Mouse (Mus musculus) hindbrain, embryonic 11.5 days (tissue): ENCODE data around the gene Ffar3. TPM values are rescaled to one million over a fixed set of nuclear protein-coding genes. Genes with fewer than 3 reads are reported as not detected.

Experiments
- ATAC-seq: fragments of 200-750 bp; cut with Nextera tagmentation; 2 replicates; pipeline ENCODE4 v1.8.0; 2017; ENCODE audit warnings: mild to moderate bottlenecking, moderate TSS enrichment, moderate library complexity; ENCODE audit not compliant: low FRiP score
- DNase-seq: peaks from one replicate; pipeline ENCODE4 v3.0.0-alpha.2; 2015; ENCODE audit warnings: low spot score
- H3K27ac ChIP-seq: fragments of 300-500 bp; sonication (generic); 2 replicates; pipeline ENCODE4 v1.5.1; 2014; ENCODE audit warnings: mild to moderate bottlenecking, low read depth, low read length
- H3K27me3 ChIP-seq: fragments of 300-500 bp; sonication (generic); 2 replicates; pipeline ENCODE4 v1.6.1; 2014; ENCODE audit warnings: mild to moderate bottlenecking, low read length, moderate library complexity, mixed read lengths; ENCODE audit not compliant: control insufficient read depth, insufficient read depth
- H3K36me3 ChIP-seq: fragments of 300-500 bp; sonication (generic); 2 replicates; pipeline ENCODE4 v1.6.1; 2014; ENCODE audit warnings: mild to moderate bottlenecking, low read length, moderate library complexity, mixed read lengths; ENCODE audit not compliant: control insufficient read depth, insufficient read depth
- H3K4me1 ChIP-seq: fragments of 300-500 bp; sonication (generic); replicated peaks from 2 replicates; pipeline ENCODE4 v1.6.1; 2014; ENCODE audit warnings: low read length, mixed read lengths; ENCODE audit not compliant: control insufficient read depth, insufficient read depth
- H3K4me2 ChIP-seq: fragments of 300-500 bp; sonication (generic); replicated peaks from 2 replicates; pipeline ENCODE4 v1.6.1; 2014; ENCODE audit warnings: mild to moderate bottlenecking, low read depth, low read length
- H3K4me3 ChIP-seq: fragments of 300-500 bp; sonication (generic); 2 replicates; pipeline ENCODE4 v1.5.1; 2014; ENCODE audit warnings: low read depth, low read length
- H3K9ac ChIP-seq: fragments of 300-500 bp; sonication (generic); 2 replicates; pipeline ENCODE4 v1.6.1; 2014; ENCODE audit warnings: low read depth, low read length
- H3K9me3 ChIP-seq: fragments of 300-500 bp; sonication (generic); 2 replicates; pipeline ENCODE4 v1.6.1; 2016; ENCODE audit warnings: low read length; ENCODE audit not compliant: control insufficient read depth
- WGBS: fragments of 180-500 bp; shearing (Covaris S2); extraction: QIAGEN DNeasy Blood & Tissue Kit; methylation state at CpG from one replicate; pipeline ENCODE4 v1.1.7; 2014; 5-methylcytosine and 5-hydroxymethylcytosine counted together
- polyA plus RNA-seq: library from polyadenylated mRNA; unstranded; fragments of >200 nt; fragmentation: Nextera tagmentation; extraction: Ambion mirVana; gene quantifications from 2 replicates; pipeline ENCODE4 v1.2.1, GENCODE M21; 2014

Ffar3 gene
- polyA plus RNA-seq: not detected in 2 replicates

DNA sequence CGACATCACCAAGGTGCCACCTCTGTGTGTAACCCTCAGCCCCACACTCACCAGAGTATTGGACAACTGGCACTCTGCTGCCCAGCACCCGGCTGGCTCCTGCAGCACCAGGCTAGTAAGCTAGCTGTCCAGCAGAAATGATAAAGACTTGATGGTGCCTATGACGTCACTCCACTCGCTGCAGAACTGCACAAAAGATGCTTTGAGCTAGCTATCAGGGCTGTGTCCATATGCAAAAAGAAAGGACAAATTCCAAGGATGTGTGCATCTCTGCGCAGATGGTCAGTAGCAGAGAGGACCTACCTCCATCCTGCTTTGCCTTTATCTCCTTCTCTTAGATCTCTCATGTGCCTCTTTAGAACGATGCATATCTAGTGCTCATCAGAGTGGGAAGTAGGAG lies at the start of gene Ffar3:
TSS of gene Ffar3 (minus strand) at position 101 of the 400 bp plus-strand sequence.
- Histone ChIP-seq H3K4me2 (no peak within 1 kb of the TSS), H3K4me1 (no peaks in the 10 kb centered on the region), H3K9me3 (no peaks in the 10 kb centered on the region), H3K9ac (no peak within 1 kb of the TSS), H3K27ac (no peak within 1 kb of the TSS), H3K4me3 (no peak within 1 kb of the TSS), H3K27me3 (no peaks in the 10 kb centered on the region), H3K36me3 (no peaks in the 10 kb centered on the region)
- DNase-seq (no peak), ATAC-seq (no peak)
- WGBS: 81% methylated on average over 6 of the region's 6 CpGs

DNA sequence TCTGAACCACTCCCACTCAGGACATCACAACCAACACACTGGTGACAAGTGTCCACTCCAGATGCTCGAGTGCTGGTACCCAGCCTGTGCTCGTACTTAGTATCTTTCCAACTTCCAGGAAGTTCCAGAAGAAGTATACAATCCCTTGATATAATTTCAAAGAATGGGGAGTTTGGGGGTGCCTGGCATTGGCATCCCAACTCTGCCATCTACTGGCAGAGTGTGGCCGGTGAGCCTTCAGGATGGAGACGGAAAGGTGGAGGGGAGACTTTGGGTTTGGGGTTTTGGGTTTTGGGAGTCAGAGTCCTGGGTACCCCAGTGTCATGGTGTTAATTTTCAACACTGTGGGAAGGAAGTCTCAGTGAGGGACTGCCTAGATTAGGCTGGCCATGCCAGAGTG lies 48.1 kb upstream of the Ffar3 start:
- ATAC-seq (no peak), DNase-seq (no peak)
- Histone ChIP-seq H3K4me1 (no peaks in the 10 kb centered on the region; the same call in 1 of the 2 replicates), H3K27ac (no peak overlapping the region), H3K36me3 (no peaks in the 10 kb centered on the region), H3K9ac (no peak overlapping the region), H3K9me3 (no peaks in the 10 kb centered on the region), H3K27me3 (no peaks in the 10 kb centered on the region; the same call in 1 of the 2 replicates), H3K4me2 (no peak overlapping the region), H3K4me3 (no peak overlapping the region)
- WGBS: 58% methylated on average over 4 of the region's 4 CpGs

DNA sequence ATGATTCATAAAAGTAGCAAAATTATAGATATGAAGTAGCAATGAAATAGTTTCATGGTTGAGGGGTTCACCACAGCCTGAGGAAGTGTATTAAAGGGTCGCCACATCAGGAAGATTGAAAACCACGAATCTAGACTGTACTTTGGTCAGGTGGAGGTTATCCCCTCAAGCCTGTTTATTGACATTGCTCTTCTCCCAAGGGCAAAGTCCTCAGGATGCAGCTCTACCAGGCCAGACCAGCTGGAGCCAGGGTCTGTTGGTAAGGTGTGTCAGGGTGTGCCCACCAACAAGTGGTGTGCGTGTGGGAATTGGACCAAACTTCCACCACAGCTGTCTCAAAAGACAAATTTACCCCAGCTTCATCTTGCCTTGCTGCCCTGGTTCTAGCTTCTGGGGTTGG lies 39.2 kb upstream of the Ffar3 start:
- 89% methylated on average over 3 of the region's 3 CpGs for WGBS
- Histone ChIP-seq H3K4me2 (no peak overlapping the region), H3K4me3 (no peak overlapping the region), H3K4me1 (no peaks in the 10 kb centered on the region), H3K27ac (no peak overlapping the region), H3K9ac (no peak overlapping the region), H3K9me3 (no peaks in the 10 kb centered on the region), H3K27me3 (no peaks in the 10 kb centered on the region), H3K36me3 (no peaks in the 10 kb centered on the region)
- DNase-seq: no peak
- ATAC-seq: no peak

DNA sequence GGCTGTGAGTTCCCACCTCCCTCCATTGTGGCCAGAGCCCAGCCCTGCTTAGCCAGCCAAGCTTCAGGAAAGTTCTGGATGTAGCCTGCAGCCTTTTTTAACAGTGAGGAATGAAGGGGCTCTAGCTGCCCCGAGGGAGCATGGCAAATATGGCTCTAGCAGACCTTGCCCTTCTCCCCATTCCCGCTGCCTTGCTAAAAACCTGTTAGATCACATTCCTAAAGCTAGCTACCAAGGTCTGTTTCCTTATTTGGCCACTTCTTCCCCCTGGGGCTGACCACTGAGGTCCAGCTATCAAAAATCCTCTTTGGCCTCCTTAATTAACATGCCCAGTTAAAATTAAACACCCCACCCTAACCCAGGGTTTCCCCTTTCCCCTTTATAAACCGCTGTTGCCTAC lies 36.5 kb upstream of the Ffar3 start:
- no peaks in the 10 kb centered on the region for H3K9me3 ChIP-seq
- H3K4me3 ChIP-seq: no peak overlapping the region
- no peaks in the 10 kb centered on the region for H3K27me3 ChIP-seq
- DNase-seq (no peak), ATAC-seq (no peak)
- no peaks in the 10 kb centered on the region for H3K36me3 ChIP-seq
- 62% methylated on average over 3 of the region's 3 CpGs for WGBS
- no peak overlapping the region for H3K9ac ChIP-seq
- H3K27ac ChIP-seq: no peak overlapping the region
- H3K4me2 ChIP-seq: no peak overlapping the region
- no peaks in the 10 kb centered on the region for H3K4me1 ChIP-seq

DNA sequence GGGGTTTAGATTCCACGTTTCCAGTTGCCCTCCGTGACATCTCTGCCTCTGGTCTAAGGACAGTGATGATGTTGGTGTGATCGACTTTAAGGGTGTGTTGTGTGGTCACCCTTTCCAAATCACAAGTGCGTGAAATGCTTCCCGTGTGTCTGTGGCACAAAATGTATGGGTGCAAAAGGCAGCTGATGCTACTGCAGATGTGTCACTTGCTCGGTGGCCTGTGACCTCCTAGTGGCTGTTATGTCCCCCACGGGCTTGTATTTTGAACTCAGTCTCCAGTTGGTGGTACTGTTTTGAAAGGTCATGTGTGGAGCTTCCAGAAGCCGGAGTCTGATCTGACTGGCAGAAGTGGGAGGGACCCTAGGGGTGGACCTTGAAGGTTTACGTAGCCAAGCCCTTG lies 35.8 kb upstream of the Ffar3 start:
- 81% methylated on average over 9 of the region's 9 CpGs for WGBS
- Histone ChIP-seq H3K9ac (no peak overlapping the region), H3K9me3 (no peaks in the 10 kb centered on the region), H3K4me1 (no peaks in the 10 kb centered on the region), H3K4me2 (no peak overlapping the region), H3K27me3 (no peaks in the 10 kb centered on the region), H3K4me3 (no peak overlapping the region), H3K27ac (no peak overlapping the region), H3K36me3 (no peaks in the 10 kb centered on the region)
- ATAC-seq (no peak), DNase-seq (no peak)

DNA sequence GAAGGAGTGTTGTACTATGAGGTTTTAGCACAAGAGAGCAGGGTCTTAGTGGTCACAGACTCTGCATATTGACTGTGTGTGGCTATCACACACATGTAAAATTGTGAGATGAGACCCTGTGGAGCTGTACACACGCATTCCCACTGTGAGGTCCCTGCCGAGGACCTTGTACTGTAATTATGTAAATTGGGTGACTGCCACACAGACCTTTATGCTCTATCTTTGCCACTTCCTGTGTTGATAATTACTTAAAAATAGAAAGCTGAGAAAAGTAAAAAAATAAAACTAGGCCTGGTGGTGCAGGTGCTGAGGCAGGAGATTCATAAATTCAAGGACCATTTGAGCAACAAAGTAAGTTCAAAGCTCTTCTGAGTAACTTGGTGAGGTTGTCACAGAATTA lies 34.7 kb upstream of the Ffar3 start:
- no peaks in the 10 kb centered on the region for H3K9me3 ChIP-seq
- 73% methylated on average over 2 of the region's 2 CpGs for WGBS
- H3K4me1 ChIP-seq: no peaks in the 10 kb centered on the region
- H3K36me3 ChIP-seq: no peaks in the 10 kb centered on the region
- H3K4me2 ChIP-seq: no peak overlapping the region
- H3K27me3 ChIP-seq: no peaks in the 10 kb centered on the region
- no peak overlapping the region for H3K9ac ChIP-seq
- H3K27ac ChIP-seq: no peak overlapping the region
- ATAC-seq (no peak), DNase-seq (no peak)
- H3K4me3 ChIP-seq: no peak overlapping the region

DNA sequence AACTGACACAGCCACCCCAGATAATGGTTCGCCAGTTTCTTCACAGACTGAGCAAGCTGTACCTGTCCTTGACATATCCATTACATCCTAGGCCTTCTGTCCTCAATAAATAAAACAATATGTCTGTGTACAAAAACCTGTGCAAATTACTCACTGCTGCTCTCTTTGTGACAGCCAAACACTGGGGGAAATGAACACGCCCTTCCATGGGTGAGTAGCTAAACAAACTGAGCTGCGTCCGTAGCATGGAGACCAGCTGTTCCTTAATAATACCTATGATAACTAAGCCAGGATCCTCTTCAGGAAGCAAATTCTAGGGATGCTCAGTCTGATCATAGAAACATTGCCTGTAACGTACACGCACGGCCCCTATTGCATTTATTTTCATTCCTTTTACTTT lies 32.8 kb upstream of the Ffar3 start:
- H3K9me3 ChIP-seq: no peaks in the 10 kb centered on the region
- H3K4me2 ChIP-seq: no peak overlapping the region
- H3K4me1 ChIP-seq: no peaks in the 10 kb centered on the region
- 82% methylated on average over 7 of the region's 7 CpGs for WGBS
- no peak overlapping the region for H3K4me3 ChIP-seq
- H3K36me3 ChIP-seq: no peaks in the 10 kb centered on the region
- no peaks in the 10 kb centered on the region for H3K27me3 ChIP-seq
- no peak overlapping the region for H3K27ac ChIP-seq
- H3K9ac ChIP-seq: no peak overlapping the region
- ATAC-seq (no peak), DNase-seq (no peak)

DNA sequence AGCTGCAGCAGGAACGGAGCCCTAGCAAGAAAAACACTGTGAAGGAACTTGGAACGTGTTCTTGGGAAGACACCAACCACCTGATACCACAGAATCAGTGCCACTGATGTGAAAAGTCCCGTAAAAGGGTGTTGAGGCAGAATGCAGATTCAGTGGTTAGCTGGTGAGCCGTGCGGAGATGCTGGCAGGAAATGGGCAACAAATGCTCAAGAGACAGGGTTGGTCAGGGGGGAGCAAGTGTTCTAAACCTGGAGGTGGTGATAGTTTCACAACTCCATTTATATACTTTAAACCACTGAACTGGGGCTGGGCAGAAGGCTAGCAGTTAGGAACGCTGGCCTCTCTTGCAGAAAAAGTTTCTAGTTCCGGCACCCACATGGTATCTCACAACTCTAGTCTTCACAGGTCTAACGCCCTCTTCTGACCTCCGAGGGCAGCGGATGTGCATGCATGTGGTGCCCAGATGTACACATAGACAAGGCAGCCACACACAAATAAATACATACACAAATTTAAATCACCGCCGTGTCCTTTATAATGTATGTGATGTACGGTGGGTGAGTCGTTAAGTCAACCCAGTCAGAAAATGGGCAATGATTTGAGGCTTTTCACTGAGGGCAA lies 31.7 kb upstream of the Ffar3 start:
- no peaks in the 10 kb centered on the region for H3K4me1 ChIP-seq
- DNase-seq: no peak
- H3K9me3 ChIP-seq: no peaks in the 10 kb centered on the region
- no peaks in the 10 kb centered on the region for H3K36me3 ChIP-seq
- H3K27ac ChIP-seq: no peak overlapping the region
- H3K4me3 ChIP-seq: no peak overlapping the region
- 87% methylated on average over 14 of the region's 14 CpGs for WGBS
- ATAC-seq: no peak
- no peaks in the 10 kb centered on the region for H3K27me3 ChIP-seq
- no peak overlapping the region for H3K4me2 ChIP-seq
- H3K9ac ChIP-seq: no peak overlapping the region

DNA sequence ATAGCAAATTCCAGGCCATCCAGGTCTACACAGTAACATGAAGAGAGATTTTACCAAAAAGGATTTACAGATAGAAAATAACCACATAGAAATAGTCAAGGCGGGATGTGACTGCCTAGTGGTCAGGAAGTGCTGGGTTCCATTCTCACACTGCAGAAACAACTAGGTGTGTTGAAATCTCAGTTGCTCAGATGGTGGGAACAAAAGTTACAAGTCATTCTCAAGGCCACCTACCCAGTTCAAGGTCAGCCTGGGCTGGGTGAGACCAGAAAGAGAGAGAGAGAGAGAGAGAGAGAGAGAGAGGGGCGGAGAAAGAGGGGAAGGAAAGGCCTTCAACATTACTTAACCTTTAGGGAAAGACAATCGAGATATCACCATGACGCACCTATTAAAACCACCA lies 30.9 kb upstream of the Ffar3 start:
- Histone ChIP-seq H3K36me3 (no peaks in the 10 kb centered on the region), H3K9ac (no peak overlapping the region), H3K4me2 (no peak overlapping the region), H3K4me1 (no peaks in the 10 kb centered on the region), H3K4me3 (no peak overlapping the region), H3K9me3 (no peaks in the 10 kb centered on the region), H3K27me3 (no peaks in the 10 kb centered on the region), H3K27ac (no peak overlapping the region)
- DNase-seq (no peak), ATAC-seq (no peak)
- WGBS: 77% methylated on average over 4 of the region's 4 CpGs
